Mouse (Mus musculus) frontal cortex, postnatal 36 days (tissue): Measurements from ENCODE around the gene Itih2.

ENCODE experiments used
- DNase-seq, 2 experiments: peaks; one replicate each; pipeline ENCODE4 v3.0.0; 2022; ENCODE audit warnings: low spot score in 2 of 2

The Itih2 gene

DNA sequence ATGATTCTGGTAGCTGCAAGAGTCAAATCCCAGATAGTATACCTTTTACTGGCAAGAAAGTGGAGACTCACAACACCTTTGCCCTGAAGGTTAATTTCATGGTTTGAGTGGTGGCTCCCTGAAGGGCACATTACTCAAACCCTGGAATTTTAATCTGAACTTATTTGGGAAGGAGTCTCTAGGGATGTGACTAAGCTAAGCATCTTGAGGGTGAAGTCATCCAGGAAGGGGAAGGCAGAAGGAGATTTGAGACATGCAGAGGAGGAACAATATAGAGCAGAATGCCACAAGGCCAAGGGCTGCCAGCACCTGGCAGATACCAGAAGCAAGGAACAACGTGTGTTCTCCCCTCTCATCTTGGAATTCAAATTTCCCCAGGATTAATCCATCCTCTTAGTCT is 12.4 kb downstream of the Itih2 start:
- no peak for DNase-seq

DNA sequence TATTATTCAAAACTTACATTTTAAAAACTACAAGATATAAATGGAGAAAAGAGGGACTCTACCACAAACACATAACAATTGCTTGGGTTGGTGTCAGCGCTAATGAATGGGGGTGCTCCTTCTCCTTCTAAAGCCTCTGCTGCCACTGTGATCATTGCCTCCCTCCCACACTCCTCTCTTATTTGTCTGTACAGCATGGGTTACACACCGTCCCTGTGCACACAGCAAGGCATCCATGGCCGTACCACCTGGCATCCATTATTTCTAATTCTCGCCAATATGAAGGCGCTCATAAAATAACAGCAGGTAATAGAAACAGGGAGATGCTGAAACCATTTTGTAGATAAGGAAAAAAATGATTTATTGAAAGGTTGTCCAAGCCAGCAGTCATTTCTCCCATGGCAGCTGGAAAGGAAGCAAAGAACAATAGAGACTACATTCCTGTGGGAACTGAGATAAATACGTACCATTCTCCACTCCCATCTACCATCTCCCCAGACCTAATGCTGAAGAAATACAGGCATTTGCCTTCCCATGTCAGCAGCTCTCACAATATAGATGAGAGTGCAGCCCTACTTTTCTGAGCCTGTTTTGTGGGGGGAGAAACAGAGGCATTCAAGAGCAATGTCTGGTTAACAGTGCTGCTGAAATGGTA is 22.5 kb downstream of the Itih2 start:
- no peak for DNase-seq

DNA sequence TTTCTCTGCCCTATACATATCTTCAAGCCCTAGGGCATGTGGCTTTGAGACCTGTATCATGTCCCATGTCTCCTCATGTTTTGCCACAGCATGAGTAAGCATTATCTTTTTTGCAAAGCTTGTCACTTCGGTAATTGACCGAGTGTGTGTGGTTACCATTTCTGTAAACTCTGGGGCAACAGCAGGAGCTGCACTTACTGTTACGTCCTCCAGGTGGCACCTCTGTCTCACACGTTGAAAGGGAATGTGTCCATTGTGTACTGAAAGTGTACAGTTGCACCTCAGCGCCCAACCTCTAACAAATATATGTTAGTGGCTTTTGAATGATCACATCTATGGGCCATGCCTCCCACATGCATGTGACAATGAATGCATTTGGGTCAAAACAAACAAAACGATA is 30.0 kb downstream of the Itih2 start:
- peak; percentile 44 to 66 for DNase-seq

DNA sequence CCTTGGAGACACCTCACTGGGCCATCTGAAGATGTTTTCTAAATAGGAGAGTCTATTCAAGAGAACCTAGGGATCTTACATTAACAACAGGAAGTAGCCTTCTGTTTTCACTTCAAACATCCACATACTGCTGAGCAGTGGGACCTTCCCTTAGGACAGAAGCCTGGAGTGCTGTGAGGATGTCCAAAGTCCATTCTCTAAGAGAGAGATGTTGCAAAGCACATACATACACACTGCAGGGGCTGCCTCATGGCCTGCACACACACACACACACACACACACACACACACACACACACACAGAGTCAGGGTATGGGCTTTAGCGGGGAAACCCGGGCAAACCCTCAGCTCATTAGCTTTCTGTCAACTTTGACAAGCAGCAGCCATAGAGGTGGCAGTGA is 30.7 kb downstream of the Itih2 start:
- no peak for DNase-seq

DNA sequence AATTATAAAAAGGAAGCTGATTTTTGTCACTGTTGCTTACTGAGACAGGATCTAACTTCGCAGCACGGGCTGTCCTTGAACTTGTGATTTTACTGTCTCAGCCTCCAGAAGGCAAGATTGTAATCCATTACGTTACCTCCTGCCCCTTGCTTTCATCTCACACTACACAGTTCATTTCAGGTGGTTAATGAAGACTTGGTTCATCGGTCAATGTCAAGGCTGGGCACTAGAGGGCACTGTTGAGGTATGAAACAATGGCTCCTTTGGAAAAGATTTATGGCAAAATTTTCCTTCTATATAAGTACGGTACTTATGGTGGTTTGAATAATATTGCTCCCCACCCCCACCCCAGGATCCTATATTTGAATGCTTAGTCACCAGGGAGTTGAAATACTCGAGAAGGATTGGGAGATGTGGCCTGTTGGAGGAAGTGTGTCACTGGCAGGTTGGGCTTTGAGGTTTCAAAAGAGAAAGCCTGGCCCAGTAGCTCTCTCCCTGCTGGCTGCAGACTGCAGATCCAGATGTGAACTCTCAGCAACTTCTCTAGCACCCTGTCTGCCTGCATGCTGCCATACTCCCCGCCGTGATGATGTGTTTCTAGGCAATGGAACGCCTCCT is 32.5 kb downstream of the Itih2 start:
- peak; percentile 55 to 71 for DNase-seq

DNA sequence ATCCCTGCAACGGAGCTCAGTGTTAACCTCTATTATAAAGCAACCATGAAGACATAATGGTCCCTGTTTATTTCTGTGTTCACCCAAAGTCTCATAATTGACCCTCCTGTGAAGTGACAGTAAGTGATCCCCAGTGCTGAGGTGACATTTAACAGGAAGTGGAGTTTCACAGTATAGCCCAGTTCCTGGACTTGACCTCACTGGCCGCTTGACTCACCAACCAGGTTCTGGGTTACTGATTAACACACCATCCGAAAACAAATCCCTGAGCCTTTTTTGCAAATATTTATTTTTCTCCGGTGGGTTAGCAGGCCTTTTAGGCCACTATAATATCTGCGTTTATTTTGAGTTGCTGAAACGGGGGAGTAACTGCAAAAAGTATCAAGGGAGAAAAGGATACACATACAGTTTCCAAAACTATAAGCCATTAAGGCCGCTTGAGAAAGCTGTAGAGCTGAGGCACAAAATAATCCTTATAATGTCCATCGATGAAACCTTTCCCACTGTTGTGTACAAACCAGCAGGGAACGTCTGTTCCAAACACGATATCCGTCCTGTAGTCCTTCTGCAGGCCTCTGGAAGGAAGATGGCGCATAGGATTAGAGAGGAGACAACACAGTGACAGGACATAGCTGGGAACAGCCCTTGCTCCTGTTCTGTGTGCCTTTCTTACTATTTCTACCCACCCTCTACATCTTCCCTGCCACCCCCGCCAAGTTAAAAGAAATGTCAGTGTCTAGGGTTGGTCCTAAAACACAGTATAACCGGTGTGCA is 36.7 kb downstream of the Itih2 start:
- DNase-seq = no peak

DNA sequence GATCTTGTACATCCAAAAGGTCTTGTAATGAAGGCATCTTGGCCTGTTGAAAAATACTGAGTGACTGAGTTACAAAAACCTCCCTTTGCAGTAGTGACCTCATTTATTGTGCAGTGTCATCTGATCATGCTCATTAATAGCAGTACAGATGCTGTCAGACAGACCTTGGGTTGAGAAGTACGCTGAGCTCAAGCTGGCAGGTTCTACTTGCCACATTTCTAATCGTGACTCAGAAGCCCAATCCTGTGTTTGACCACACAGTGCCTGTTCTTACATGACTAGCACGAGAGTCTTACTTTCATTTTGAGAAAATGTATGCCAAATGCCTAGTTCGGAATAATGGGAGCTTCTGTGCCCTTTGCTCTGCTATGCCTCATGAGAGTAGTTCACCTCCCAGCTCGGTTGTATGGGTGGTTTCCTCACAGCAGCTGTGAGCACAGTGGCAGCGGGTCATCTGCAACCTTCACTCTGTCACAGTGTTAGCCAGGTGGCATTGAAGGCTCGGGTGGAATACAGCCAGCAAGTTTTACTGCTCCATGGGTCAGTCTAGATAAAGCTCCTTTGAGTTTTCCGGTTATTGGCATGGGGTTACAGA is 43.8 kb downstream of the Itih2 start:
- DNase-seq = no peak

DNA sequence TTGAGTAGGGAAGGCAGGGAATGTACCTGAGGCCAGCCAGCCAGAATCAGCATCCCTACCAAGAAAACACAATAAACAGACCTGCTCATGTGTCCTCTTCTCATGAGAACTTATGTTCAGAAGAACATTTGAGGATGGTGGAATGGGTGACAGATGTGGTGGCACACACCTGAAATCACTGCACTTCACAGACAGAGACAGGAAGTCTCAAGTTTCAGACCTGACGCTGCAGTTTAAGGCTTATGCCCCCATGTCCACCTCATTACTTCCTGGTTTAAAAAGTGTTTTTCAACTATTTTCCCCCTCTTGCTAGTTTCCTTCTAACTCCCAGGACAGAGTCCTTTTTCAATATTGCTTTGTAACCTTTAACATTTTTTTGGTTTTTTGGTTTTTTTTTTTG is 48.5 kb downstream of the Itih2 start:
- no peak for DNase-seq

DNA sequence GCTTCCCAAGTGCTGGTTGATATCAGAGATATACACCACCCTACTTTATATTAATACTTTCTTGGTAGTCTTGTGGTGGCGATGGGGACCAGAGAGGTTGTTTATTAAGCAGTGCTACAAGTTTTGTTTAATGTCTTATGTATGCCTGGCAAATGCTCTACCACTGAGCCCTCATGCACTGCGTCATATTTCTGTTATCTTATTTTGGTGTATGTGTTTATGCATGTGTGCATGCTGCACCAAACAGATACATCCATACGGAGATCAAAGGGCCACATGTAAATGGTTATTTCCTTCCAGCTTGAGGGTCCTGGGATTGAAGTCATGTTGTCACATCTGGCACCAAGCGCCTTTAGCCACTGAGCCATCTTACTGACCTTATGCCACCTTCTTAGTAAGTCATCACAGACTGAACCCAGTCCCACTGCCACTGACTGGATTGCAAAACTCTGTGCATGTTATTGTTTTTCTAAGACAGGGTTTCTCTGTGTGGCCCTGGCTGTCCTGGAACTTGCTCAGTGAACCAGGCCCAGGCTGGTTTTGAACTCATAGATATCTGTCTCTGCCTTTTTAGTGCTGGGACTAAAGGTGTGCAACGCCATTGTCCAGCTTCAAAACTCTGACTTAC is 49.6 kb downstream of the Itih2 start:
- DNase-seq = no peak

DNA sequence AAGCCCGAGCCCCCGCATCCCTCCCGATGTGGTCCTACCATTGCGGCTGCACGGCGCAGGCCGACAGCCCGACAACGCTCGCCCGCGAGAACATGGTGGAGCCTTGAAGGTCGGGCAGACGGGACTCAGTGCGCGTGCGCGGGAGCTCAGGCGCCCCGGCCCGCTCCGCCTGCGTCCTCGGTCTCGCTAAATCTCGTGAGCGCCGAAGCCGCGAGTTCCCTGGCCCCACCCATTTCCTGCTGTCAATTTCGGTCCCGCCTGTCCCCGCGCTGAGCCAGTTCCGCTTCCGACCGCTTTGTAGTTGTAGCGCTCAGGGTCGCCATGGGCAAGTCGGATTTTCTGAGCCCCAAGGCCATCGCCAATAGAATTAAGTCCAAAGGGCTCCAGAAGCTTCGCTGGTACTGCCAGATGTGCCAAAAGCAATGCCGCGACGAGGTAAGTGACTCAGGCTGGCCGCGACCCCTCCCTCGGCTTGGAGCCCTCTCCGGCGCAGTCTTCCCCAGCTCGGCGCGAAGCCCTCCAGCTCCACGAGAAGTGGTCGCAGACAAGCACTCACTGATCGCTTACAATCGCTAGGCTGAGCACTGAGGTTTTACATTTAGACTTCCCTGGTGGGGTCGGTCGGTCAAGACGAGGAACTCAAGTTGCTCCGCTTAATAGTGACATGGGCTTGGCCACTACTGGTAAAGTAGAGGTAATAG is 50.7 kb downstream of the Itih2 start, which contains the start of the genes Atp5c1 and Kin:
Gene Atp5c1 (minus strand): TSS at position 201 of the 701 bp plus-strand sequence.
Gene Kin (plus strand): TSS at position 284 of the 701 bp plus-strand sequence.
- peak; percentile 96 to 97 for DNase-seq

DNA sequence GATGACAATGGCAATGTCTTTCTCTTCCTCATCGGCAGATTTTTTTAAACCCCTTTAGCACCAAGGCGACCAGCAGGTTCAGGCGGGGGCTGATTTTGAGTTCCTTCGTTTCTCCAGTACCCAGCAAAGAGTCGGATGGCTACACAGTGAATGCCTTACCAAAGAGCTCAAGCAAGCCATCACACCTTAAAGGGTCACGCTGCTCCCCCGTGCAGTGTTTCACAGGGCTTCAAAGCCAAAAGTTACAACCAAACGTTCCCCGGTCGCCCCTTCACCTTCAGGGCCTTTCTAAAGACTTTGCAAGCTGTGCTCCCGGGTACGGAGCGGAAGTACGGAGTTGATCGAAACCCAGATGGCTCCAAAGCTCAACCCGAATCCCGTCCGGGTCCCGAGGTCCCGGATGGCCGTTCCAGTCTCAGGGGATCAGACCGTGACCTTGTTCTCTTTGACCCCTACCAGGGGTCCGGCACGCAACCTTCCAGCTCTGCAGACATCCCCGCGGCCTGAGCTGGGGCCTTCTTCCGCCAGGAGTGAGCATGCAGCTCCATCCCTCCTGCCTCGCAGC is 51.4 kb downstream of the Itih2 start:
- DNase-seq = no peak

DNA sequence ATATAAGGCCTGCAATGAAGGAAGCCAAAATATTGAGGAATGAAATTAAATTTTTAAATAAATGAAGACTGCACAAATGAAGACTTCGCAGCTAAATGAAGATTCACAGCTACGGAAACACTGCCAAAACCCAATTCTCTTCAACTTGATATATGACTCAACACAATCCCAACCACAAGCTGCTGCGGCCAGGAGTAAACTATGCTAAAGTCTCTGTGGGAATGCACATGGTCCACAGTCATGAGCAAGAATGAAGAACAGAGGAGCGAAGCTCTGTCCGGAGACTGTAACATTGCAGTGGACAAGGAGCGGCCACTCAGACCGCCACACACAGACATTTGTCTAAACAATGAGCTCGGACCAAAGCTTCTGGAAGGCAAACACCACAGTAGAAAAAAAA is 54.5 kb downstream of the Itih2 start:
- no peak for DNase-seq

DNA sequence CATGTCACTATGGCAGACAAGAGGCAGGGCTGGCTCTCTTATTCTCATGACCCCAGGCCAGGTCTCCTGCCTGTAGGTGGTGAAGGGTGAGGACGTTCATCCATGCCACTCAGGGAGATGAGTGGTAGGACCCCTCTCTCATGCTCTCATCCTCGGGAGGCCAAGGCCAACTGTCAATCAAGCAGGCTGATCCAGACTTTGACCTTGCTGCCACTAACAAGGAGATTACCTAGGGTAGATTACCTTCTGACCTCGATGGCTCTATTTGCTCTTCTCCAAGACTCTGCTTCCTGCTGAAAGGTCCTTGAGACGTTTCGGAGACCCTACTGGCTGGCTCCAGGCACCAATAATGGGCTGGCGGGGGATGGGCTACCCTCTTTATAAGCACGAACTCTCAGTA is 56.7 kb downstream of the Itih2 start:
- DNase-seq = no peak

DNA sequence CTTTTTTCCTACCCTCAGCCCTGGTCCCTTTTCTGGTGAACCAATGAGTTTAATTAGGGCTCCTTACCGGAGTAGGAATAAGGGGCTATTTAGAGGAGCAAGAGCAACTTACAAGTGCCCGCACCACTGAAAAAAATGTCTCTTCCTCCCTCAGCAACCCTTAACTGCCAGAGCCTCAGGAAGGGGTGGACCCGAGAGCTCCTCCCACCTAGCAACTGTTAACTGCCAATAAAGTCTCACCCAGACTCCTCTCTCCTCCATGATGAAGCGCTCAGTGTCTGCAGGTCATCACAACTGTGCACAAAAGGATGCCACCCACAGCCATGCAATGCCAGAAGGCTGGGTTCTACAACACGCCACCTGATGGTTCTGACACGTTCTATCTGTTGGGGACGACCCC is 59.4 kb downstream of the Itih2 start:
- no peak for DNase-seq

DNA sequence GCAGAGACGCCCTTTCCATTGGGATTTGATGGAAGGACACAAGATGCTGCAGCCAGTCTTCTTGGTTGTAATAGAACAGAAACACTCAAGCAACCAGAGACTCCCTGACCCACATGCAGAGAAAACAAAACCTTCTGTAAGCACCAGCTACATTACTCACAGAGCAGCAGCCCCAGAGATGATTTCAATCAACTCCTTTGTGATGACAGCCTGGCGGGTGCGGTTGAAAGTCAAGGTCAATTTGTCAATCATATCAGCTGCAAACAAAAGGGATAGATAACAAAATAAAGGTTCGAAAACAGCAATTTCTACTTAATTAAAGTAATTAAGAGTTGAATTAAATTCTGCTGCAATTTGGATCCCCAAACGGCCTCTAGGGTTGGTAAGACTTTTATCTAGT is 72.4 kb downstream of the Itih2 start:
- no peak for DNase-seq

DNA sequence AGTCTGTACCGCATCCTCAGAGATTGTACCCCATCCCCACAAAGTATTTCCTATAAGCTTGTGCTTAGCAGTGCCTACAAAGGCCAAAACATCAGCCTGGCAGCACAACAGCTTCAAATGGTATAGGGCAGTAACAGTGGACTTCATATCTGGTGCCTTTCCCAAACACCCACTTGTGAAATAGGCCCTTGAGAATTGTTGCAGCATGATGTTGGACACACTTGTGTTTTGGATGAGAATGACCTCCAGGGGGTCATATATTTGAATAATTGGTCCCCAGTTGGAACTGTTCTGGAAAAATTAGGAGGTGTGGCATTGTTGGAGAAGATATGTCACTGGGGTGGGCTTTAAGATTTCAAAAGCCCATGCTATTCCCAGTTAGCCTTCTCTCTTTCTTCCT is 79.2 kb downstream of the Itih2 start:
- no peak for DNase-seq

DNA sequence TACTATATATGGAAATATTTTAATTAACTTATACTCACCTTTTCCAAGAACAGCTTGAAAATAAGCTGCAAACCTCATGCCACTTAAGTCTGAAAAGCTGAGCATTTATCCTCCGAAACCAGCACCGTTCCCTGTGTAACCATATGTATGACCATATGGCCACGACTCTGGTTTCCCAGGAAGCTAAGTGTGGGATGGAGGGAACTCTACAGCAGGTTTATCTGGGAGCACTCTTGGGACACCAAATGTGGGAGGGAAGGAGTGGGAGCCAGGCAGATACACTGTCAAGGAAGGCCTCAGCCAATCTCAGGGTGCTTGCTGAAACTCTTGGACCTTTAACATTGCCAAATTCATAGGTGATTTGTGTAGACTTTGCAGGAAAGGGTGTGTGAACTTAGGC is 80.3 kb downstream of the Itih2 start:
- DNase-seq = peak; percentile 64 to 82

DNA sequence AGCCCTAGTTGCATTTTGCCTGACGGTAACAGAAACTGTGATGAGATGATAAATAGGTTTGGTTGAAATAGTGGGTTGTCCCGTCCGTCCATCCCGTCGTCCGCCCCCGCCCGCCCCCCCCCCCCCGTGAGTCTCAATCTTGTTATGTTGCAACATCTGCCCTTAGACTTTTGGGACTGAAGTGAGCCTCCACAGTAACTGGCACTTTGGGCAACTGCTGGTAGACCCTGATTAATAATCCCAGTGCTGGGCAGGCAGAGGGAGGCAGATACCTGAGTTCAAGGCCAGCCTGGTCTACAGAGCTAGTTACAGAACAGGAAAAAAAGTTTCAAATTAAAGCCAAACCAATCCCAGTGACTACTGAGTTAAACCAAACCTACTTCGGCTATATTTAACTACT is 81.7 kb downstream of the Itih2 start:
- DNase-seq = no peak

DNA sequence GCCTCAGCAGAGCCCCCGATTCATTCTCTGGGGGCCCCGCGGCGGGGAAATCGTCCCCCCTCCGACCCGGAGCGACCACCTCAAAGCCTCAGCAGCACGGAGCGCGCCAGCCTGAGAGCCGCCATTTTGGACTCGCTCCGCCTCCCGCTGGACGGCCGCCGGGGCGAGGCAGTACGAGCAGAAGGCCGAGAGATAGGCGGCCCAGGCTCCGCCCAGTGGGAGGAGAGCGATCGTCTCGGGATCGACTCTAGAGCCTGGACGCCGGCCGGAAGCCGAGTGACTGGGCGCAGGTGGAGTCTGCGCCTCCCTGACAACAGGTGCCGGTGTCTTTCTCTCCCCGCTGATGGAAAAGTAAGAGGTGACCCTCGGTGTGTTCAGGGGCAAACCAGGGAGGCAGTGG is 82.7 kb downstream of the Itih2 start, which contains the start of gene Taf3:
Gene Taf3 (minus strand): TSS at position 136 of the 400 bp plus-strand sequence.
- peak; percentile 88 to 92 for DNase-seq

DNA sequence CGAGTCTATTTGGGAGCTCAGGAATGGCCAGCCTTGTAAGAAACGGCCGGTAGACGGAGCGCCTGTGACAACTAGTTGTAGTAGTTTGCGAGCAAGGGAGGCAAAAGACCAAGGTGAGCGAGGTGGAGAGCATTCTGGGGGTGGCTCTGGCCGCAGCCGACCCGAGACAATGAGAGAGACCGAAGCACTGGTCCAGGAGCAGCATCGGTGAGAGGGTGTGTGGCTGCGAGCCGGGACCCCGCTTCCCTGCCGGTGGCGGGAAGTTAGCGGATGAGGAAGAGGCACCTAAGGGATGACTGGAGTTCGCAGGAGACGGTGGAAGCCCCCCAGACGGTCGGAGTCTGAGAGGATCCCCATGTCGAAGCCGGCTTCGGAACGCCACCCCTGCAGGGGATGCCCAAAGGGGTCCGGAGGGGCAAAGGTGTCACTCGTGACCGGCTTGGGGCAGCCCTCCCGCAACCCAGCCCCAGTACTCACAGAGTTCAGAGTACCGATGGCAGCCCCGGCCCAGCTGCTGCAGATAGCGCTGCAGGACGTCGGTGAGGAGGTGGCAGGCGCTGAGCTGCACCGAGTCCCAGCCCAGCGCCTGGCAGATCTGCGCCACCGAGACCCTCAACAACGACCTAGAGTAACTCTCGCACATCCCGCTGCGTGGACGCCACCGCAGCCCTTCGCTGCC is 83.3 kb downstream of the Itih2 start:
- peak; percentile 19 to 38 for DNase-seq
